Mouse (Mus musculus): Measurements from ENCODE around the gene Lasp1. TPM values are rescaled to one million over a fixed set of nuclear protein-coding genes. Genes with fewer than 3 reads are reported as not detected.
A peak's percentile ranks its signal among the peaks of the same experiment; 100 is the strongest.
"Not testable (repeated sequence)": the region's sequence is repeated elsewhere in the genome, so short reads cannot be mapped to it uniquely, and the experiment has no call there.

The Lasp1 gene
- polyA plus RNA-seq, 1 experiment from 2014 or later, result 30.0 TPM

GRCm38 (mm10) chr11:97787961-97788360 lies 10.8 kb upstream of the Lasp1 start:
- ATAC-seq (replicated peaks; ENCODE audit: insufficient number of reproducible peaks, low FRiP score, low TSS enrichment), result no peak
- Histone ChIP-seq H3K9ac (ENCODE audit: low read depth, low read length) (no peak overlapping the region), H3K27ac (ENCODE audit: low read depth, low read length) (no peak overlapping the region), H3K9me3 (replicated peaks; ENCODE audit: control insufficient read depth, low read length) (no peaks in the 10 kb centered on the region), H3K27me3 (ENCODE audit: control insufficient read depth, insufficient read depth, low read length) (no peaks in the 10 kb centered on the region), H3K36me3 (ENCODE audit: control insufficient read depth, insufficient read depth, low read length) (no peaks in the 10 kb centered on the region), H3K4me1 (ENCODE audit: control insufficient read depth, insufficient read depth, low read length) (no peaks in the 10 kb centered on the region), H3K4me3 (ENCODE audit: low read depth, low read length) (no peak overlapping the region), H3K4me2 (no peak overlapping the region)
- WGBS (ENCODE audit: insufficient replicate concordance), result 83% methylated on average over 3 of the region's 3 CpGs

- Histone ChIP-seq H3K9ac (ENCODE audit: low read depth, low read length) (no peak overlapping the region), H3K27me3 (ENCODE audit: control insufficient read depth, insufficient read depth, low read length) (no peaks in the 10 kb centered on the region), H3K4me1 (ENCODE audit: control insufficient read depth, insufficient read depth, low read length) (no peaks in the 10 kb centered on the region), H3K4me2 (no peak overlapping the region), H3K9me3 (replicated peaks; ENCODE audit: control insufficient read depth, low read length) (no peaks in the 10 kb centered on the region), H3K4me3 (ENCODE audit: low read depth, low read length) (no peak overlapping the region), H3K27ac (ENCODE audit: low read depth, low read length) (no peak overlapping the region), H3K36me3 (ENCODE audit: control insufficient read depth, insufficient read depth, low read length) (no peaks in the 10 kb centered on the region)
- 82% methylated on average over 5 of the region's 5 CpGs for WGBS (ENCODE audit: insufficient replicate concordance)
- no peak for ATAC-seq (replicated peaks; ENCODE audit: insufficient number of reproducible peaks, low FRiP score, low TSS enrichment)
Measured at GRCm38 (mm10) chr11:97789727-97790126, 9.1 kb upstream of the Lasp1 start.

- not testable (repeated sequence) for H3K27ac ChIP-seq (ENCODE audit: low read depth, low read length); H3K4me2 ChIP-seq; H3K4me1 ChIP-seq (ENCODE audit: control insufficient read depth, insufficient read depth, low read length); H3K27me3 ChIP-seq (ENCODE audit: control insufficient read depth, insufficient read depth, low read length); ATAC-seq (replicated peaks; ENCODE audit: insufficient number of reproducible peaks, low FRiP score, low TSS enrichment); H3K4me3 ChIP-seq (ENCODE audit: low read depth, low read length); H3K9me3 ChIP-seq (replicated peaks; ENCODE audit: control insufficient read depth, low read length); H3K9ac ChIP-seq (ENCODE audit: low read depth, low read length); H3K36me3 ChIP-seq (ENCODE audit: control insufficient read depth, insufficient read depth, low read length)
- WGBS (ENCODE audit: insufficient replicate concordance), result 80% methylated on average over 2 of the region's 2 CpGs
Measured at GRCm38 (mm10) chr11:97790778-97791438, 7.9 kb upstream of the Lasp1 start.

- H3K4me1 ChIP-seq (ENCODE audit: control insufficient read depth, insufficient read depth, low read length), result 0 out of 2 replicates have a peak, but pooled peaks cover 4% of the 10 kb centered on the region
- no peaks in the 10 kb centered on the region for H3K36me3 ChIP-seq (ENCODE audit: control insufficient read depth, insufficient read depth, low read length)
- WGBS (ENCODE audit: insufficient replicate concordance), result 3% methylated on average over 2 of the region's 2 CpGs
- H3K9ac ChIP-seq (ENCODE audit: low read depth, low read length), result no peak overlapping the region
- ATAC-seq (replicated peaks; ENCODE audit: insufficient number of reproducible peaks, low FRiP score, low TSS enrichment), result no peak
- H3K27me3 ChIP-seq (ENCODE audit: control insufficient read depth, insufficient read depth, low read length), result no peaks in the 10 kb centered on the region
- no peak overlapping the region for H3K4me3 ChIP-seq (ENCODE audit: low read depth, low read length)
- H3K9me3 ChIP-seq (replicated peaks; ENCODE audit: control insufficient read depth, low read length), result no peaks in the 10 kb centered on the region
- H3K27ac ChIP-seq (ENCODE audit: low read depth, low read length), result no peak overlapping the region
- H3K4me2 ChIP-seq, result no peak overlapping the region
Measured at GRCm38 (mm10) chr11:97793165-97793564, 5.6 kb upstream of the Lasp1 start.

GRCm38 (mm10) chr11:97796910-97797309 lies 1.9 kb upstream of the Lasp1 start:
- H3K4me2 ChIP-seq, result no peak overlapping the region
- 5% methylated on average over 6 of the region's 6 CpGs for WGBS (ENCODE audit: insufficient replicate concordance)

GRCm38 (mm10) chr11:97797369-97798082 lies 1.3 kb upstream of the Lasp1 start:
- no peaks in the 10 kb centered on the region for H3K9me3 ChIP-seq (replicated peaks; ENCODE audit: control insufficient read depth, low read length)
- H3K4me1 ChIP-seq (ENCODE audit: control insufficient read depth, insufficient read depth, low read length), result peaks cover 19% of the 10 kb centered on the region
- no peak overlapping the region for H3K4me3 ChIP-seq (ENCODE audit: low read depth, low read length)
- H3K27me3 ChIP-seq (ENCODE audit: control insufficient read depth, insufficient read depth, low read length), result no peaks in the 10 kb centered on the region
- no peak overlapping the region for H3K9ac ChIP-seq (ENCODE audit: low read depth, low read length)
- no peaks in the 10 kb centered on the region; the same call in 1 of the 2 replicates for H3K36me3 ChIP-seq (ENCODE audit: control insufficient read depth, insufficient read depth, low read length)
- no peak for ATAC-seq (replicated peaks; ENCODE audit: insufficient number of reproducible peaks, low FRiP score, low TSS enrichment)
- peak overlapping the region; percentile 91 for H3K4me2 ChIP-seq
- no peak overlapping the region for H3K27ac ChIP-seq (ENCODE audit: low read depth, low read length)
- 57% methylated on average over 15 of the region's 15 CpGs for WGBS (ENCODE audit: insufficient replicate concordance)

More at GRCm38 (mm10) chr11:97796910-97797309, 1.9 kb upstream of the Lasp1 start:
- H3K4me3 ChIP-seq (ENCODE audit: low read depth, low read length), result no peak overlapping the region
- peaks cover 15% of the 10 kb centered on the region for H3K4me1 ChIP-seq (ENCODE audit: control insufficient read depth, insufficient read depth, low read length)
- no peak for ATAC-seq (replicated peaks; ENCODE audit: insufficient number of reproducible peaks, low FRiP score, low TSS enrichment)
- no peaks in the 10 kb centered on the region for H3K27me3 ChIP-seq (ENCODE audit: control insufficient read depth, insufficient read depth, low read length)
- H3K36me3 ChIP-seq (ENCODE audit: control insufficient read depth, insufficient read depth, low read length), result no peaks in the 10 kb centered on the region
- no peak overlapping the region for H3K27ac ChIP-seq (ENCODE audit: low read depth, low read length)
- H3K9me3 ChIP-seq (replicated peaks; ENCODE audit: control insufficient read depth, low read length), result no peaks in the 10 kb centered on the region
- no peak overlapping the region for H3K9ac ChIP-seq (ENCODE audit: low read depth, low read length)

- H3K27ac ChIP-seq (ENCODE audit: low read depth, low read length), result no peak overlapping the region
- H3K4me2 ChIP-seq, result peak overlapping the region; percentile 91
- no peaks in the 10 kb centered on the region; the same call in 1 of the 2 replicates for H3K36me3 ChIP-seq (ENCODE audit: control insufficient read depth, insufficient read depth, low read length)
- H3K4me3 ChIP-seq (ENCODE audit: low read depth, low read length), result peak overlapping the region; percentile 82; the same call in 1 of the 2 replicates
- peaks cover 22% of the 10 kb centered on the region for H3K4me1 ChIP-seq (ENCODE audit: control insufficient read depth, insufficient read depth, low read length)
- no peaks in the 10 kb centered on the region for H3K9me3 ChIP-seq (replicated peaks; ENCODE audit: control insufficient read depth, low read length)
- H3K27me3 ChIP-seq (ENCODE audit: control insufficient read depth, insufficient read depth, low read length), result no peaks in the 10 kb centered on the region
- no peak for ATAC-seq (replicated peaks; ENCODE audit: insufficient number of reproducible peaks, low FRiP score, low TSS enrichment)
- 35% methylated on average over 8 of the region's 8 CpGs for WGBS (ENCODE audit: insufficient replicate concordance)
- no peak overlapping the region for H3K9ac ChIP-seq (ENCODE audit: low read depth, low read length)
Measured at GRCm38 (mm10) chr11:97798083-97798435, 741 bp upstream of the Lasp1 start.

- Histone ChIP-seq H3K36me3 (ENCODE audit: control insufficient read depth, insufficient read depth, low read length) (no peaks in the 10 kb centered on the region; the same call in 1 of the 2 replicates), H3K4me1 (ENCODE audit: control insufficient read depth, insufficient read depth, low read length) (peaks cover 30% of the 10 kb centered on the region), H3K27me3 (ENCODE audit: control insufficient read depth, insufficient read depth, low read length) (no peaks in the 10 kb centered on the region), H3K4me3 (ENCODE audit: low read depth, low read length) (peak overlapping the region; percentile 82), H3K27ac (ENCODE audit: low read depth, low read length) (peak overlapping the region; percentile 93), H3K4me2 (peak overlapping the region; percentile 91), H3K9ac (ENCODE audit: low read depth, low read length) (peak overlapping the region; percentile 79), H3K9me3 (replicated peaks; ENCODE audit: control insufficient read depth, low read length) (no peaks in the 10 kb centered on the region)
- ATAC-seq (replicated peaks; ENCODE audit: insufficient number of reproducible peaks, low FRiP score, low TSS enrichment), result peak; percentile 77
- WGBS (ENCODE audit: insufficient replicate concordance), result under 1% methylated on average over 69 of the region's 71 CpGs
Measured at GRCm38 (mm10) chr11:97799146-97799993, 570 bp downstream of the Lasp1 start.

Data from heart, embryonic 11.5 days (tissue).